Mouse (Mus musculus) cortical plate, adult 2 months (tissue): ENCODE data around the gene Hipk1.

ENCODE experiments used
- CTCF ChIP-seq: fragments of 200-500 bp; IDR thresholded peaks from 2 replicates; pipeline ENCODE4 v1.5.1; 2011; ENCODE audit warnings: mild to moderate bottlenecking, control low read depth, low read length; ENCODE audit not compliant: insufficient read depth; ENCODE audit errors: extremely low read depth
- POLR2A ChIP-seq: fragments of 200-500 bp; IDR thresholded peaks from 2 replicates; pipeline ENCODE4 v1.6.1; 2011; ENCODE audit warnings: mild to moderate bottlenecking, low read length, control low read depth; ENCODE audit not compliant: insufficient read depth; ENCODE audit errors: extremely low read depth

- TF ChIP-seq CTCF (no peak), POLR2A (no peak)
Measured at GRCm38 (mm10) chr3:103724137-103724536, 67.2 kb downstream of the Hipk1 start.
